Comparison of ENCODE assay signal across 12 mouse cellular contexts in the genomic region with DNA sequence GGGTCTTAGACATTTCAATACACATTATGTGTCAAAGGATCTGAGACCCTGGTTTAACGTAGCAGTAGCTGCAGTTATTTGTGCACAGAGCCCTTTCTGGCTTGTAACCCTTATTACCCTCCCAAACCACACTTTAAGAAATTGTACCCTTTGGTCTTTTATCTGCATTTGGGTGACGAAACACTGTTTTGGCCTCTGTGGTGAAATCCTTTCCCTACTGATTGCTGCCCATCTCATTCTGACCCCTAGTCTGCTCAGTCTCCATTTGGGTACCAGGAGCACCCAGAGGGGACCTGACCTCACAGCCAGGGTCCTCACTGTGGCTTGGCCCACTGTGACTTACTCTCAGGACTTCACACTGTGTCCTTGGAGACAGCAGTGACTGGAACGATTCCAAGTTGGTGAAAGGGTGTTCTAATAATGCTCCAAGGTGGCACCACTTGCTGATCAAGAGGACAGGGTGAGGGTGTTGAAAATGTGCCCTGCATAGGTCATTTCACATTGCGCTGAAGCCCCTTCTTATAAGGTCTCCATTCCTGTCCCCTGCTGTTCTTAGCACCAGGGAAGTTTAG.
A peak's percentile ranks its signal among the peaks of the same experiment; 100 is the strongest.
DNase-seq lines count a peak whose midpoint lies in the region; ATAC-seq and TF ChIP-seq lines count a peak whose summit lies in the region.
"Had no signal": no experiment of that assay in that cellular context is flagged by ENCODE, and none has a peak within 500 bp of the region (broad histone marks: within the 10 kb centered on the region; RNA-seq: fewer than 3 reads in every experiment).

No protein-coding gene starts in this region.

- H3K27me3 ChIP-seq in heart, embryonic 11.5 days (ENCODE audit: control insufficient read depth, insufficient read depth, low read length), result no peaks in the 10 kb centered on the region
- H3K27me3 ChIP-seq: embryonic facial prominence, embryonic 13.5 days; lung, embryonic 15.5 days; midbrain, embryonic 15.5 days had no signal

- TF ChIP-seq CTCF in gastrocnemius, adult 2 months (IDR thresholded peaks at IDR 0.05), result no peak
- no peak for TF ChIP-seq CTCF in left cerebral cortex, adult 2 months (IDR thresholded peaks at IDR 0.05)

- H3K9me3 ChIP-seq in heart, embryonic 11.5 days (replicated peaks; ENCODE audit: control insufficient read depth, low read length), result no peaks in the 10 kb centered on the region
- H3K9me3 ChIP-seq: embryonic facial prominence, embryonic 13.5 days; lung, embryonic 15.5 days; midbrain, embryonic 15.5 days had no signal

- no peaks in the 10 kb centered on the region for H3K36me3 ChIP-seq in heart, embryonic 11.5 days (ENCODE audit: control insufficient read depth, insufficient read depth, low read length)
- H3K36me3 ChIP-seq: embryonic facial prominence, embryonic 13.5 days; lung, embryonic 15.5 days; midbrain, embryonic 15.5 days had no signal

- H3K27ac ChIP-seq in gastrocnemius, adult 2 months, result peak overlapping the region; percentile 63
- peak overlapping the region; percentile 25; the same call in 1 of the 2 replicates for H3K27ac ChIP-seq in left cerebral cortex, adult 2 months
- H3K27ac ChIP-seq in heart, embryonic 11.5 days (ENCODE audit: low read depth, low read length), result peak overlapping the region; percentile 25; the same call in 1 of the 2 replicates
- H3K27ac ChIP-seq: embryonic facial prominence, embryonic 13.5 days; kidney, postnatal 0 days; lung, embryonic 15.5 days; midbrain, embryonic 15.5 days had no signal

- H3K4me1 ChIP-seq in heart, embryonic 11.5 days (ENCODE audit: control insufficient read depth, insufficient read depth, low read length), result peaks cover 9% of the 10 kb centered on the region

- no peak for ATAC-seq in heart, embryonic 11.5 days (replicated peaks; ENCODE audit: insufficient number of reproducible peaks, low FRiP score, low TSS enrichment)
- ATAC-seq: midbrain, embryonic 15.5 days had no signal

- intact Hi-C loops in gastrocnemius, adult 2 months (cut with DNase I), result loop anchor here (5.0 kb wide), 2 partner anchors 36 to 131 kb away; partner anchors contain the start of gene E130114P18Rik
- intact Hi-C loops in left cerebral cortex, adult 2 months (cut with DNase I), result loop anchor here (2.0 kb wide), 1 partner anchor 132 kb away; no protein-coding TSS in a partner anchor
- intact Hi-C loops in left cerebral cortex, postnatal 4 days (cut with DNase I), result loop anchor here (10.0 kb wide), 1 partner anchor 124 kb away; no protein-coding TSS in a partner anchor

- no peak overlapping the region for H3K4me2 ChIP-seq in heart, embryonic 11.5 days
- H3K4me2 ChIP-seq: embryonic facial prominence, embryonic 13.5 days; lung, embryonic 15.5 days; midbrain, embryonic 15.5 days had no signal

- H3K4me3 ChIP-seq in gastrocnemius, adult 2 months, result no peak overlapping the region
- no peak overlapping the region for H3K4me3 ChIP-seq in left cerebral cortex, adult 2 months
- H3K4me3 ChIP-seq in heart, embryonic 11.5 days (ENCODE audit: low read depth, low read length), result no peak overlapping the region
- H3K4me3 ChIP-seq: embryonic facial prominence, embryonic 13.5 days; lung, embryonic 15.5 days; midbrain, embryonic 15.5 days had no signal

- peak; percentile 37 for DNase-seq in gastrocnemius, adult 2 months
- no peak for DNase-seq in gastrocnemius, postnatal 25 days
- no peak for DNase-seq in left cerebral cortex, adult 2 months (ENCODE audit: extremely low spot score in 1 of 2, low spot score in 2 of 2)
- DNase-seq in left cerebral cortex, postnatal 4 days, result no peak
- peak; percentile 76 for DNase-seq in heart, postnatal 4 days
- no peak for DNase-seq in layer of hippocampus, postnatal 14 days (ENCODE audit: low spot score in 2 of 2)
- DNase-seq: spleen, adult 18-20 months had no signal

- WGBS in heart, embryonic 11.5 days (ENCODE audit: insufficient replicate concordance), result 75% methylated on average over 4 of the region's 4 CpGs

- no peak overlapping the region for H3K9ac ChIP-seq in heart, embryonic 11.5 days (ENCODE audit: low read depth, low read length)
- H3K9ac ChIP-seq: embryonic facial prominence, embryonic 13.5 days; lung, embryonic 15.5 days; midbrain, embryonic 15.5 days had no signal

Comparison
In these comparisons a context has a peak if more than half of its experiments do, and no peak if none do; other contexts are left out.
1. DNase-seq: peak in gastrocnemius, adult 2 months (single experiment) and heart, postnatal 4 days (single experiment); none in gastrocnemius, postnatal 25 days (single experiment), left cerebral cortex, adult 2 months (0 of 2), left cerebral cortex, postnatal 4 days (single experiment) and layer of hippocampus, postnatal 14 days (0 of 2).
2. Peak in every context shown above with its lines, with median percentiles within 50 percentile points of each other: H3K27ac ChIP-seq.